Mouse (Mus musculus) CH12.LX (cell line): ENCODE results near the gene Ddx52.

Experiments
- CTCF ChIP-seq, 2 experiments: IDR thresholded peaks in 1 of 2; conservative IDR thresholded peaks in 1 of 2; 2 replicates each; pipeline ENCODE4 v1.5.1; 2011 to 2012; ENCODE audit warnings: low read depth in 2 of 2, low read length in 2 of 2, improper control_type of control experiment in 1 of 2, inconsistent platforms in 1 of 2, mild to moderate bottlenecking in 1 of 2, moderate library complexity in 1 of 2
- E2F4 ChIP-seq: IDR thresholded peaks from 2 replicates; pipeline ENCODE4 v1.6.1; 2011; ENCODE audit warnings: low read depth, low read length, improper control_type of control experiment; ENCODE audit not compliant: insufficient replicate concordance
- EP300 ChIP-seq: IDR thresholded peaks from 2 replicates; pipeline ENCODE4 v1.6.1; 2011; ENCODE audit warnings: low read length, improper control_type of control experiment
- ETS1 ChIP-seq: conservative IDR thresholded peaks from 2 replicates; pipeline ENCODE4 v1.6.1; 2012; ENCODE audit warnings: low read depth, mild to moderate bottlenecking, inconsistent platforms, low read length, improper control_type of control experiment, moderate library complexity
- TCF12 ChIP-seq: IDR thresholded peaks from 2 replicates; pipeline ENCODE4 v1.6.1; 2014; ENCODE audit warnings: low read depth, mild to moderate bottlenecking, inconsistent platforms, low read length, improper control_type of control experiment
- ZNF384 ChIP-seq: IDR thresholded peaks from 2 replicates; pipeline ENCODE4 v1.6.1; 2012; ENCODE audit warnings: low read depth, low read length, improper control_type of control experiment, inconsistent platforms

- no peak for TF ChIP-seq E2F4
- TF ChIP-seq ETS1, result peak; percentile 71
- no peak for TF ChIP-seq ZNF384
- no peak for TF ChIP-seq CTCF (conservative IDR thresholded peaks at IDR 0.05 in 1 of 2, IDR thresholded peaks at IDR 0.05 in 1 of 2; ENCODE audit: low read depth in 2 of 2, low read length in 2 of 2)
- peak; percentile 70; the same call in 1 of the 2 replicates for TF ChIP-seq EP300
- peak; percentile 35; the same call in 1 of the 2 replicates for TF ChIP-seq TCF12
Measured at GRCm38 (mm10) chr11:83974561-83975346, 32.9 kb downstream of the Ddx52 start.
